Mouse (Mus musculus) hindbrain, embryonic 14.5 days (tissue): Measurements from ENCODE around the gene Prkd2. TPM values are rescaled to one million over a fixed set of nuclear protein-coding genes. Genes with fewer than 3 reads are reported as not detected.
A peak's percentile ranks its signal among the peaks of the same experiment; 100 is the strongest.

Experiments used
- ATAC-seq: fragments of 200-750 bp; cut with Nextera tagmentation; 2 replicates; pipeline ENCODE4 v1.8.0; 2017; ENCODE audit warnings: moderate number of reproducible peaks, mild to moderate bottlenecking, moderate TSS enrichment, moderate library complexity; ENCODE audit not compliant: low FRiP score
- DNase-seq: peaks from one replicate; pipeline ENCODE4 v3.0.0-alpha.2; 2015; ENCODE audit warnings: low spot score
- H3K27ac ChIP-seq: fragments of 300-500 bp; sonication (generic); 2 replicates; pipeline ENCODE4 v1.5.1; 2014; ENCODE audit warnings: mild to moderate bottlenecking, moderate library complexity
- H3K27me3 ChIP-seq: fragments of 300-500 bp; sonication (generic); 2 replicates; pipeline ENCODE4 v1.6.1; 2014; ENCODE audit warnings: mild to moderate bottlenecking, low read length, mixed read lengths; ENCODE audit not compliant: control insufficient read depth, insufficient read depth
- H3K36me3 ChIP-seq: fragments of 300-500 bp; sonication (generic); replicated peaks from 2 replicates; pipeline ENCODE4 v1.6.1; 2014; ENCODE audit not compliant: control insufficient read depth, insufficient read depth
- H3K4me1 ChIP-seq: fragments of 300-500 bp; sonication (generic); replicated peaks from 2 replicates; pipeline ENCODE4 v1.6.1; 2014; ENCODE audit warnings: antibody characterized with exemption, low read length, mixed read lengths; ENCODE audit not compliant: control insufficient read depth, insufficient read depth
- H3K4me2 ChIP-seq: fragments of 300-500 bp; sonication (generic); replicated peaks from 2 replicates; pipeline ENCODE4 v1.6.1; 2014; ENCODE audit warnings: mild to moderate bottlenecking, moderate library complexity
- H3K4me3 ChIP-seq: fragments of 300-500 bp; sonication (generic); replicated peaks from 2 replicates; pipeline ENCODE4 v1.5.1; 2014; ENCODE audit warnings: mild to moderate bottlenecking, low read length
- H3K9ac ChIP-seq: fragments of 300-500 bp; sonication (generic); 2 replicates; pipeline ENCODE4 v1.6.1; 2014
- H3K9me3 ChIP-seq: fragments of 300-500 bp; sonication (generic); 2 replicates; pipeline ENCODE4 v1.6.1; 2016; ENCODE audit warnings: low read length; ENCODE audit not compliant: control insufficient read depth
- WGBS: fragments of 180-500 bp; shearing (Covaris S2); extraction: QIAGEN DNeasy Blood & Tissue Kit; methylation state at CpG from one replicate; pipeline ENCODE4 v1.1.7; 2014; 5-methylcytosine and 5-hydroxymethylcytosine counted together
- polyA plus RNA-seq: library from polyadenylated mRNA; unstranded; fragments of >200 nt; fragmentation: Nextera tagmentation; extraction: Ambion mirVana; gene quantifications from 2 replicates; pipeline ENCODE4 v1.2.1, GENCODE M21; 2014

The Prkd2 gene
- 5.6 and 5.8 TPM in 2 replicates for polyA plus RNA-seq

- ATAC-seq (peak; percentile 90), DNase-seq (peak; percentile 90)
- H3K27ac ChIP-seq, result peak within 1 kb of the TSS; percentile 69
- H3K36me3 ChIP-seq, result peaks cover 37% of the 10 kb centered on the region
- under 1% methylated on average over 29 of the region's 32 CpGs for WGBS
- H3K27me3 ChIP-seq, result no peaks in the 10 kb centered on the region
- H3K4me3 ChIP-seq, result peak within 1 kb of the TSS; percentile 47
- H3K9me3 ChIP-seq, result no peaks in the 10 kb centered on the region
- peak within 1 kb of the TSS; percentile 92 for H3K4me2 ChIP-seq
- H3K9ac ChIP-seq, result peak within 1 kb of the TSS; percentile 71
- peaks cover 19% of the 10 kb centered on the region for H3K4me1 ChIP-seq
These were observed at the start of gene Prkd2 for GRCm38 (mm10) chr7:16842645-16843063. Prkd2 (plus strand) TSS chr7:16842902.

- Histone ChIP-seq H3K4me2 (no peak overlapping the region), H3K36me3 (no peaks in the 10 kb centered on the region), H3K27me3 (no peaks in the 10 kb centered on the region), H3K4me3 (no peak overlapping the region), H3K27ac (no peak overlapping the region), H3K4me1 (no peaks in the 10 kb centered on the region), H3K9me3 (no peaks in the 10 kb centered on the region), H3K9ac (no peak overlapping the region)
- ATAC-seq (no peak), DNase-seq (no peak)
- 93% methylated on average over 19 of the region's 19 CpGs for WGBS
These were observed 49.5 kb upstream of the Prkd2 start for GRCm38 (mm10) chr7:16793010-16793725.

- ATAC-seq (no peak), DNase-seq (no peak)
- no peak overlapping the region for H3K27ac ChIP-seq
- no peaks in the 10 kb centered on the region for H3K27me3 ChIP-seq
- H3K9ac ChIP-seq, result no peak overlapping the region
- no peak overlapping the region for H3K4me3 ChIP-seq
- 94% methylated on average over 5 of the region's 5 CpGs for WGBS
- no peaks in the 10 kb centered on the region for H3K36me3 ChIP-seq
- H3K4me2 ChIP-seq, result no peak overlapping the region
- H3K4me1 ChIP-seq, result no peaks in the 10 kb centered on the region
- H3K9me3 ChIP-seq, result no peaks in the 10 kb centered on the region
These were observed 47.8 kb upstream of the Prkd2 start for GRCm38 (mm10) chr7:16794886-16795285.

- Histone ChIP-seq H3K4me1 (no peaks in the 10 kb centered on the region), H3K4me3 (no peak overlapping the region), H3K27ac (no peak overlapping the region), H3K36me3 (peaks cover 20% of the 10 kb centered on the region; the same call in 1 of the 2 replicates), H3K9me3 (no peaks in the 10 kb centered on the region), H3K4me2 (no peak overlapping the region), H3K27me3 (no peaks in the 10 kb centered on the region), H3K9ac (no peak overlapping the region)
- DNase-seq, result peak; percentile 57
- WGBS, result 36% methylated on average over 8 of the region's 8 CpGs
- ATAC-seq, result peak; percentile 51; the same call in 1 of the 2 replicates
These were observed 38.2 kb upstream of the Prkd2 start for GRCm38 (mm10) chr7:16804409-16805028.

GRCm38 (mm10) chr7:16807936-16808335, 34.8 kb upstream of the Prkd2 start:
- WGBS, result 90% methylated on average over 9 of the region's 9 CpGs

GRCm38 (mm10) chr7:16808647-16809046, 34.1 kb upstream of the Prkd2 start:
- DNase-seq, result no peak
- 89% methylated on average over 9 of the region's 9 CpGs for WGBS
- H3K27ac ChIP-seq, result no peak overlapping the region

More at GRCm38 (mm10) chr7:16807936-16808335, 34.8 kb upstream of the Prkd2 start:
- ATAC-seq (no peak), DNase-seq (no peak)
- Histone ChIP-seq H3K27me3 (peaks cover 4% of the 10 kb centered on the region), H3K4me3 (no peak overlapping the region), H3K9me3 (no peaks in the 10 kb centered on the region), H3K4me1 (peaks cover 18% of the 10 kb centered on the region; the same call in 1 of the 2 replicates), H3K9ac (no peak overlapping the region), H3K4me2 (no peak overlapping the region), H3K27ac (no peak overlapping the region), H3K36me3 (peaks cover 22% of the 10 kb centered on the region; the same call in 1 of the 2 replicates)

GRCm38 (mm10) chr7:16809739-16810138, 33.0 kb upstream of the Prkd2 start:
- Histone ChIP-seq H3K27ac (peak overlapping the region; percentile 94; the same call in 1 of the 2 replicates), H3K4me2 (peak overlapping the region; percentile 86), H3K9ac (no peak overlapping the region), H3K4me3 (no peak overlapping the region), H3K4me1 (peaks cover 33% of the 10 kb centered on the region), H3K27me3 (peaks cover 5% of the 10 kb centered on the region), H3K9me3 (no peaks in the 10 kb centered on the region), H3K36me3 (peaks cover 25% of the 10 kb centered on the region; the same call in 1 of the 2 replicates)
- 25% methylated on average over 10 of the region's 10 CpGs for WGBS
- ATAC-seq, result no peak
- peak; percentile 77 for DNase-seq

More at GRCm38 (mm10) chr7:16808647-16809046, 34.1 kb upstream of the Prkd2 start:
- no peak for ATAC-seq
- H3K9me3 ChIP-seq, result no peaks in the 10 kb centered on the region
- no peak overlapping the region for H3K4me3 ChIP-seq
- H3K36me3 ChIP-seq, result peaks cover 25% of the 10 kb centered on the region; the same call in 1 of the 2 replicates
- no peak overlapping the region for H3K4me2 ChIP-seq
- H3K27me3 ChIP-seq, result peaks cover 5% of the 10 kb centered on the region
- peaks cover 22% of the 10 kb centered on the region for H3K4me1 ChIP-seq
- H3K9ac ChIP-seq, result no peak overlapping the region

GRCm38 (mm10) chr7:16810399-16810919, 32.2 kb upstream of the Prkd2 start:
- peaks cover 5% of the 10 kb centered on the region for H3K27me3 ChIP-seq
- peak overlapping the region; percentile 86 for H3K4me2 ChIP-seq
- H3K27ac ChIP-seq, result peak overlapping the region; percentile 94
- ATAC-seq (no peak), DNase-seq (no peak)
- H3K9me3 ChIP-seq, result no peaks in the 10 kb centered on the region
- 44% methylated on average over 28 of the region's 28 CpGs for WGBS
- H3K4me1 ChIP-seq, result peaks cover 40% of the 10 kb centered on the region
- peaks cover 25% of the 10 kb centered on the region; the same call in 1 of the 2 replicates for H3K36me3 ChIP-seq
- peak overlapping the region; percentile 52 for H3K4me3 ChIP-seq
- peak overlapping the region; percentile 78 for H3K9ac ChIP-seq
